Mouse (Mus musculus) layer of hippocampus, postnatal 36 days (tissue): ENCODE measurements at regions not wholly inside any gene's neighbourhood (a gene's known extent, or its start where the extent isn't known, plus 50 kb on each side); places are given as distances from the start of the nearest gene placed in this dataset.

Experiments used
- DNase-seq, 2 experiments: peaks; one replicate each; pipeline ENCODE4 v3.0.0; 2022

GRCm38 (mm10) chr12:16185976-16186515 lies 369.3 kb upstream of the Trib2 start:
- no peak for DNase-seq

GRCm38 (mm10) chr12:16185431-16185923 lies 368.8 kb upstream of the Trib2 start:
- no peak for DNase-seq

DNA sequence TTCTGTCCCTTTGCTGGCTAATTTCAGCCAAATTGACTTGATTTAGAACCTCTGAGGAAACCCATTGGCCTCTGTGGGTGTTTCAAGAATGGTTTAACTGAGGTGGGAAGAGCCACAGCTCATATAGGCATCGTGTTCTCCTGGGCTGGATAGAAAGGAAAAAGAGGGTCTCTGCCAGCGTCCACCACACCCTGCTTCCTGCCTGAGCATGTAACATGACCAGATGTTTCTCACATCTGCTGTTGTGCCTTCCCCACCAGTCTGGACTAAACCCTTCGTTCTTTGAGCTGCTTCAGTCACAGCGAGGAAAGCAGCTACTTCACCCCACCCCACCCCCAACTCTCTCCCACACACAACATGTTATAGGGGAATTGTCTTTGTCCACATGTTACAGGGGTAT lies 366.3 kb upstream of the Trib2 start:
- DNase-seq: no peak

- no peak for DNase-seq
These were observed 364.9 kb upstream of the Trib2 start for GRCm38 (mm10) chr12:16181599-16181998.

DNA sequence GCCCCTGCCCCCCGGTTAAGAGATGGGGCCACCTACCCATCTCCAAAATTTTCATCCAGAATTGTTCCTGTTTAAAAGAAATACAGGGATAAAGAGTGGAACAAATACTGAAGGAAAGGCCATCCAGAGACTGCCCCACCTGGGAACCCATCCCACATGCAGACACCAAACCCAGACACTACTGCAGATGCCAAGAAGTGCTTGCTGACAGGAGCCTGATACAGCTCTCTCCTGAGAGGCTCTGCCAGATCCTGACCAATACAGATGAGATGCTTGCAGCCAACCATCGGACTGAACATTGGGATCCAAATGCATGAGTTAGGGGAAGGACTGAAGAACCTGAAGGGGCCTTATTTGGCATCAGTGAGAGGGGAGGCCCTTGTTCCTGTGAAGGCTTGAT lies 363.2 kb upstream of the Trib2 start:
- no peak for DNase-seq

DNA sequence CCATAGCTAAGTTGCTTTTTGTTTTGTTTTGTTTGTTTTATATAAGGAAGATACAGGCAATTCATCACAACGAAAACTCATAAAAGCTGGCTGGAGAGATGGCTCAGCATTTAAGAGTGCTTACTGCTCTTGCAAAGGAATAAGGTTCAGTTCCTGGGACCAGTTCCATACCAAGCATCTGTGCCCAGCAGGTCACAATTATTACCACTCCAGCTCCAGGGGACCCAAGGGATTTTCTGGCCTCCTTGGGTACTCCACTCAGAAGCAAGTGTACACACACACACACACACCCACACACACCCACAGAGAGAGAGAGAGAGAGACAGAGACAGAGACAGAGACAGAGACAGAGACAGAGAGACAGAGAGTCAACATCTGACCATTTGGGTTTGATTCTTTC lies 359.6 kb upstream of the Trib2 start:
- DNase-seq: no peak

DNA sequence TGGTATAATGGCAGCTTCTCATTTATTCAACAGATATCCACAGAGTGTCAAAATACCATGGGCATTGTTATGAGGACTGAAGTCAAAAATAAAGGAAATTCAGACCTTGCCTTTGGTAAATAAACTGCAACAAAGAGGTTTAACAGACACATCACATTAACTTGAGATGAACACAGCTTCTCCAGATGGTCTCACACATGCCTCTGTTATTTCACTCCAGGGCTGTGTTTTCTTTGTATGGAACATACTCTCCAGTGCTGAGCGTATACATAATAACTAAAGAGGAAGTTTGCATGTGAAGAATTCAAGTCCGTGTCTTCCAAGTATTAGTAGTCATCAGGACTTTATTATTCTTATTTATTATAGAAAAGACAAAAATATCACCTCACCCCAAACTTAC lies 355.5 kb upstream of the Trib2 start:
- DNase-seq: no peak

- DNase-seq: no peak
These were observed 354.9 kb upstream of the Trib2 start for GRCm38 (mm10) chr12:16171636-16172035.

DNA sequence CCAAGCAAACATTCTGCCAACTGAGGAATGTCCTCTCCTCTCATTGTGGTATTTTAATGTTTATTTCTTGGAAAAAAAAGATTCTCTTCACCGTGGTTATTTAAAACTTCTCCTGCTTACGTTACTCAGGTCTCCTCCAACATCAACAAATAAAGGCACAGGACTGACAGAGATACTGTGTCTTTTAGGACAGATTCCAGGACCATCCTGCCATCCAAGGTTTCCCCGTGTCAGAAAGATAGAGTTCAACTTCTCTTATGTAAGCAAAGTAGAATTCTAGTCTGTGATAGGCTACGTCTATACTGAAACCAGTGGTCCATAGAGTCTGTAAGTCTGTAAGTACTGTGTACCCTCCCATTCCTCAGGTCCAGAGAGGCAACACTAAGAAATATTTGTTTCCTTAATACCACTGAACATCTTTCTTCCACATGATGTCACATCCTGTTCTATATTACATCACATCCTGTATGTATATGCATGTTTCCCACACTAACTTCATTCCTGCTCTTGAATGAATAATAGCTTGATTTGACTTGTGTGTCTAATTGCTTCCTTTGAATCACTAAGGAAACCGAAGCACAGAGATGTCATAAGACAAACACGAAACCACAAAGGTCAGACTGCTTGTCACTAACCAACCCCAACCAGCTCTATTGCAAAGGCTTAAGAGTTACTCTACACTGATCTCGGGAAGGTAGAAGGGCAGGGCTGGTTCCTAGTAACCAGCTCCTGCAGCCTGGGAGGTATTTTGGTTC lies 353.2 kb upstream of the Trib2 start:
- no peak for DNase-seq

GRCm38 (mm10) chr12:16167793-16168343 lies 351.1 kb upstream of the Trib2 start:
- no peak for DNase-seq

DNA sequence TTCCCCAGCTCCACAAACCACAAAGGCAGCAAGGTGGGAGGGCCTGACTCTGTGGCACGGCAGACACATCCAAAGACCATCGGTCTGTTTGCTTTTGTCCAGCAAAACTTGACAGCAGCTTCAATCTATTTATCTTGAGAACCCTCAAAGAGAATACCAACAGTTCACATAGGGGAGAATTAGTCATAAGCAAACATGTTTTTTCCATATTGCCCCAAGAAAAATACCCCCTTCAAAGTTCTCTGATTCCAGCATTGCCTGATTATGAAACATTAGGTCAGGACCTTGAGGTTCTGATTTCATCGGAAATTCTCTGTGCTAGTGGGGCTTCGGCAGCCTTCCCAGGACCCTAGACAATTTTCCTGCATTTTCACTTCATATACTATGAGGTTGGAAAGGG lies 348.4 kb upstream of the Trib2 start:
- DNase-seq: no peak

GRCm38 (mm10) chr12:16161947-16162346 lies 345.2 kb upstream of the Trib2 start:
- DNase-seq: no peak

GRCm38 (mm10) chr12:16157896-16158295 lies 341.2 kb upstream of the Trib2 start:
- no peak for DNase-seq

GRCm38 (mm10) chr12:16155791-16156558 lies 339.3 kb upstream of the Trib2 start:
- peak; percentile 20 to 24 for DNase-seq

DNA sequence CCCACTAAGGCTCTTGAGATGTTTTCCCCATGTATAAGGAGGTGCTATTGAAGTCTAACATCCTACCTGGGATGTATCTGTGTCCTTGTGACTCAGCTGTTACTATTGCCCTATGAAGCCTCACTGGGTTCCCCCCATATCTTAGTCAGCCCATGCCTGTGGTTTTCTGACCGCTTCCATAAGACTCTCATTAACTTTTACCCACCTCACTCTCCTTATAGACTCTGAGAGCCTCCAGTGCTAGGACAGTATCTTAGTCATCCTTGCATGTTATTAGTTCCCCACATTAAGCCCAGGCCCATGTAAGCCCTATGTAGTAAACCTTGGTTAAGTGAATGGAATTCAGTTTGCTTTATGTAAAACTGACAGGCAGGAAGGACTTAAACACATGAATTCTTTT lies 337.5 kb upstream of the Trib2 start:
- DNase-seq: no peak

DNA sequence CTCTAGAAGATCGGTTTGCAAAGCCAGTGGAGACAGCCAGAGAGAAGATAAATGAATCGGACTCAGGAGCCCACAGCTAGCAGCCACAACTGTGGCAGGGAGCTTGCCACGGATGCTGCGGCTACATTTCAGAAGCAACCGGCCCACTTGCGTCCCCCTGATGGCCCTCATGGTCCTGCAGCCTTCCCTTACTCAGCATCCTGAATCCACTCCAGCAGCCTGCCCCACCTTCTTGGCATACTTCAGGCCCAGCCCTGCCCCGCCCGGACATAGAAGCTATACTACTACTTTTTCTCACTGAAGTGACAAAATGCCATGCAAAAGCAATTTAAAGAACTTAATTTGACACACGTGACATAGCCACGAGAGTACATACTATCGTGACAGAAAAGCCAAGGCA lies 335.4 kb upstream of the Trib2 start:
- no peak for DNase-seq

DNA sequence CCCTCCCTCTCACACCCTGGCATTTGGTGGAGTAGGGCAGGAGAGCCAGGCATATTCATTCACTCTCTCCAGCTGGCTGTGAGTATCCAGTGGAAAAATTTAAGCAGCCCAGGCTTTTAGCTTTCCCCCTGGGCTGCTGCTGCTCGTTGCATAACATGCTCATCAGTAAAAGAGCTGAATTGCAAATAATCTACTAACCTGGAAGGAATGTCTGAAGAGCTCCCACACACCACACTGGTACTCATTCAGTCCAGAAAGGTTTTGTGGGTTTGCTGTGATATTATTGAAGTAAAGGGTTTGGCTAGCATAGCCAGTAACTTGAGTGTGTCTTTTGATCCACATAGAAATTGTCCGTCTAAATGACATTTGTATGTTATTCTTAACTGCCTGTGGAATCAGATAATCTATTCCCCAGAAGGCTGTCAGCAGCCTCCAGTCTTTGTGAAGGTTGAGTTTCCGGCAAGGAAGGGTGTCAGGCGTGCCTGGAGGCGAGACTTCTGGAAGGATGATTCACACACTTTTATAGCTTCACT lies 334.5 kb upstream of the Trib2 start:
- DNase-seq: peak; percentile 30 to 49

DNA sequence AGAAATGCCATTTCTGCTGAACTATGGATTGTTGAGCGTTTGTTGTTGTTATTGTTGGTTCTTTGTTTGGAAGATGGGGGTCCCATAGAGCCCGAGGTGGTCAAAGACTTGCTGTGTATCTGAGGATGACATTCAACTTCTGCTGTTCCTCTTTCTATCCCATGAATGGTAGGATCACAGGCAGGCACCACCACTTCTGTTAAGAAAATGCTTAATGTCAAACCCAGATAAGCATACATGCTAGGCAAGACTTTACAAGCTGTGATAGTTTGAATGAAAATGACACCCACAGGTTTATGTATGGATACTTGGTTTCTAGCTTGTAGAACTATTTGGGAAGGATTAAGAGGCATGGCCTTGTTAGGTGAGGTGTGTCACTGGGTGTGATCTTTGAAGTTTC lies 330.2 kb upstream of the Trib2 start:
- no peak for DNase-seq

DNA sequence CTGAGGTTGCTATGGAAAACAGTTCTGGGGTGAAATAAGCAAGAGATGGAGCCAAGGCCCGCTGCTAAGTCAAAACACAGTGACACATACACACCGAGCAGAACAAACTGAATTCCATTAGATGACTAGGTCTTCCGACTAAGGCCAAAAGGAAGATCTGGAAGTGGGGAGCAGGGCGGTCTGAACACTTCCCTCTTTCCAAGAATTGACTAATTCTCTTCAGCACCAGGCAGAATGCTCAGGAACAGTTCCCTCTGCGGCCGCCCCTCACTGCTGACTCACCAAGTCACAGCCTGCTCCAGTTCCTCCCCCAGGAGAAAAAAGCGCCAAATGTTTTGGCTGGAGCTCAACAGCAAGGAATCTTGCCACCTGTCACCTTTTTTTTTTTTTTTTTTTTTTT lies 328.9 kb upstream of the Trib2 start:
- peak; percentile 61 to 72 for DNase-seq

DNA sequence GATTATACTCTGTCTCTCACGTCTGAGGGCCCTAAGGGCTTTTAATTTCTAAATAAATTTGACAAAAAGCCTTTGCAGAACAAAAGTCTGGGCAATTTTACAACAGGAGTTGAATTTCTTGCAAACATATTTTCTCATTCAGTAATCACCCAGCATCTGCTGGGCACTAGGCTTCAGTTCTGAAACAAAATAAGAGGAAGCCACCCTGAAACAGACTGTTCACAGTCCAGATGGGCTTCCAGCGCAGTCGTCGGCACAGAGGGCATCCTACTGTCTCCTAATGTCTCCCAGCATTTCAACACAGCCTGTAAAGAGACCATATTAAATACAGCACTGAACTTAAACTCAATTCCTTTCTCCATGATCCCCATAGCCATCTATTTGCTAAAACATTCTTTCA lies 324.5 kb upstream of the Trib2 start:
- DNase-seq: peak; percentile 25 to 30

DNA sequence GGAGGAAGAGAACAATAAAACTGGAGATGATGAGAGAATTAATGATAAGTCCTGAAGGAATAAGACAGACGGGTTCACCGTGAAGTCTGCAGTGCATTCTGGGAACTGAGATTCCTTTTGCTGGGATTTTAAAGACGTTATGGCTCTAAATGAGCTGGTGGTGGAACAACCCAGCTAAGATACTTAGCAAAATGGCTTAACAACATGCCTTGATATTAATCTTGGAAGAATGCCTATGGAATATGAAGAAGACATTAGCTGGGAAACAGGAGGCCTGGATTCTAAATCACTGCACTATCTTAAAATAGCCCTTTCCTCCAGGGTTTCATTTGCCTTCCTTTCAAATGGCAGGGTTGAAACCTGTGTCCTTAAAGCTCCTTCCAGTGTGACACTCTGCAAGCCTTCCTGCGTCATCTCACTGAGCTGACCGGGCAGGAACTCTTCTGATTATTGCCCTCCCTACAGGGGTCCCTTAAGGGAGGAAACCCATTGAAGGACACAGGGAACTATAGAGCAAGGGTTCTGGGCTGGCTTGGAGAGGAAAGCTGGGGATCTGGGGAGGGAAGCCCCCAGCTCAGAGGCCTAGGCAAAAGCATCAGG lies 323.9 kb upstream of the Trib2 start:
- no peak for DNase-seq

- DNase-seq: no peak
These were observed 322.4 kb upstream of the Trib2 start for GRCm38 (mm10) chr12:16139152-16139551.

DNA sequence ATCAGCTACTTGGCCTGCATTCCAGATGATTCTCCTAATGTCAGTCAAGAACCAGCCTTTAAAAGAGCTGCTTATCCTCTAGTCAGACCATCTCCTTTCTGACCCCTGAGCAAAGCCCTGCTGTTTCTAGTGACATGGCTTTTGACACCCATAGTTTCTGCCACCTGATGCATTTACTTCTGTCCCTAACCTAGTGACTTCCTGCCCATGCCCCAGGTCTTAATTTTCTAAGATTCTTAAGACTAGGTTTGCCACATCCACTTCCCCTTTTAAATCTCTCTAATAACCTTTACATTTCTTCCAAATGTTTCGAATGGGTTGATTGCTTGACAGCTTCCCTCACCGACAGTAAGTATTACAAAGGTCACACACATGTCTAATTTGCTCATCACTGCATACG lies 321.1 kb upstream of the Trib2 start:
- no peak for DNase-seq
